Mouse (Mus musculus) liver, embryonic 14.5 days (tissue): Measurements from ENCODE around the gene Lim2. TPM values are rescaled to one million over a fixed set of nuclear protein-coding genes. Genes with fewer than 3 reads are reported as not detected.

ENCODE experiments used
- ATAC-seq: fragments of 200-750 bp; cut with Nextera tagmentation; 2 replicates; pipeline ENCODE4 v1.8.0; 2017; ENCODE audit warnings: moderate number of reproducible peaks, mild to moderate bottlenecking, moderate library complexity; ENCODE audit not compliant: insufficient read depth
- DNase-seq, 3 experiments: peaks; one replicate each; pipeline ENCODE4 v3.0.0-alpha.2; 2012 to 2013; ENCODE audit warnings: low read depth in 3 of 3, low spot score in 3 of 3
- H3K27ac ChIP-seq: fragments of 300-500 bp; sonication (generic); 2 replicates; pipeline ENCODE4 v1.5.1; 2014; ENCODE audit warnings: moderate library complexity, mild to moderate bottlenecking, control low read depth, inconsistent platforms
- H3K27me3 ChIP-seq: fragments of 300-500 bp; sonication (generic); 2 replicates; pipeline ENCODE4 v1.6.1; 2014; ENCODE audit warnings: mild to moderate bottlenecking, low read length, moderate library complexity; ENCODE audit not compliant: control insufficient read depth, insufficient read depth
- H3K36me3 ChIP-seq: fragments of 300-500 bp; sonication (generic); replicated peaks from 2 replicates; pipeline ENCODE4 v1.6.1; 2014; ENCODE audit warnings: low read depth; ENCODE audit not compliant: control insufficient read depth, insufficient read depth
- H3K4me1 ChIP-seq, 2 experiments: fragments of 200-500 bp in 1 of 2; fragments of 300-500 bp in 1 of 2; sonication (generic) in 1 of 2; replicated peaks; 2 replicates each; pipeline ENCODE4 v1.6.1; 2012 to 2014; ENCODE audit warnings: antibody characterized with exemption in 1 of 2, inconsistent platforms in 1 of 2, low read length in 1 of 2; ENCODE audit not compliant: control insufficient read depth in 2 of 2, insufficient read depth in 2 of 2
- H3K4me2 ChIP-seq: fragments of 300-500 bp; sonication (generic); 2 replicates; pipeline ENCODE4 v1.6.1; 2014; ENCODE audit warnings: low read depth, mild to moderate bottlenecking, control low read depth, moderate library complexity
- H3K4me3 ChIP-seq, 2 experiments: fragments of 200-500 bp in 1 of 2; fragments of 300-500 bp in 1 of 2; sonication (generic) in 1 of 2; 2 replicates each; pipeline ENCODE4 v1.5.1; 2012 to 2014; ENCODE audit warnings: low read depth in 2 of 2, low read length in 2 of 2, mild to moderate bottlenecking in 2 of 2, control low read depth in 1 of 2, inconsistent platforms in 1 of 2, moderate library complexity in 1 of 2; ENCODE audit not compliant: insufficient read depth in 1 of 2
- H3K9ac ChIP-seq: fragments of 300-500 bp; sonication (generic); replicated peaks from 2 replicates; pipeline ENCODE4 v1.6.1; 2014; ENCODE audit warnings: mild to moderate bottlenecking, control low read depth, moderate library complexity
- H3K9me3 ChIP-seq: fragments of 300-500 bp; sonication (generic); 2 replicates; pipeline ENCODE4 v1.6.1; 2016; ENCODE audit warnings: low read length, mixed read lengths; ENCODE audit not compliant: control insufficient read depth
- CTCF ChIP-seq: IDR thresholded peaks from 2 replicates; pipeline ENCODE4 v1.5.1; 2016; ENCODE audit warnings: antibody characterized with exemption, low read depth, control low read depth
- EP300 ChIP-seq: IDR thresholded peaks from 2 replicates; pipeline ENCODE4 v1.6.1; 2016; ENCODE audit warnings: antibody characterized with exemption, low read depth
- whole genome bisulfite sequencing: fragments of 180-500 bp; shearing (Covaris S2); extraction: QIAGEN DNeasy Blood & Tissue Kit; methylation state at CpG from one replicate; pipeline ENCODE4 v1.1.7; 2014; ENCODE audit not compliant: insufficient replicate concordance; 5-methylcytosine and 5-hydroxymethylcytosine counted together
- microRNA-seq: library from miRNA; unstranded; fragments of <30 nt; microRNA quantifications from one replicate; pipeline ENCODE4, GENCODE M21; 2016
- polyA plus RNA-seq, 2 experiments: library from polyadenylated mRNA; depleted of rRNA in 1 of 2; stranded (reverse) in 1 of 2; unstranded in 1 of 2; fragments of >200 nt; fragmentation: Nextera tagmentation in 1 of 2; extraction: Ambion mirVana in 1 of 2; gene quantifications; 2 replicates each; pipeline versions ENCODE4 v1.2.1 to v1.2.3; 2012 to 2014

Gene Lim2
- polyA plus RNA-seq, 2 experiments = 0.07 to 0.08 TPM

DNA sequence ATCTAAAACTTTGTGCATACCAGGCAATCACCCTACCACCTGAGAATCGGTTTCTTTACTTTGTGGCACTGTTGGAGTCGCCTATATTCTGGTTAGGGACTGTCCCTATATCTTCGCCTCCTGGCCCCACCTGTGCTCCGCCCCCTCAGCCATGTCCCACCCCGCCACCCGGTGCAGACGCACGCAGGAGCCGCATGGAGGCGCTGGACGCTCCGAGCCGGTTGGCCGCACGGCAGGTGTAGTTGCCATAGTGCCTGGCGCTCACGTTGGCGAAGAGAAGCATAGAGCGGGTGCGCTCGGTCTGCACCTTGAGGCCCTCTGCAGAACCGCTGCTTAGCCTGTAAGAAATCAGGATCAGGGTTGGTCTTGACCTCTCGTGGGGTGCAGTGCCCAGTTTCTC, 48.2 kb downstream of the Lim2 start:
- DNase-seq = no peak

DNA sequence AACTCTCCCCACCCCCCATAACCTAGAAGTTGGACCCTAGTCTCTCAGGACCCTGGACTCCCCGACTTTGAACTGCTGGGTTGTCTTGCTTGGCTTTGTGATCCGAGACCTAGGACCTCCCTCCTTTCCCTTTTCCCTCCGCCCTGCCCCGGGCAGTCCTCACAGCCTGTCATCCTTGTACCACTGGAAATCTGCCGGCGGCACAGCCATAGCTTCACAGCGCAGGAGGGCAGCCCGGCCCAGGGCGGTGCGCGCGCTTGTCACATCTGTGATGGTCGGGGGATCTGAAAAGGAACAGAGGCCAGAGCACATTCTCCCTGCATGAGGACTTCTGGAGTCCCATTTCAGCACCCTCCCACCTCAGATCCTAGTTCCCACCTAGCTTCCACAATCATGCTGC, 48.9 kb downstream of the Lim2 start:
- Histone ChIP-seq H3K9ac (no peak overlapping the region), H3K36me3 (no peaks in the 10 kb centered on the region), H3K27me3 (peaks cover 28% of the 10 kb centered on the region), H3K4me3 (no peak overlapping the region), H3K4me1 (no peaks in the 10 kb centered on the region), H3K27ac (no peak overlapping the region), H3K4me2 (no peak overlapping the region), H3K9me3 (no peaks in the 10 kb centered on the region)
- ATAC-seq (no peak), DNase-seq (no peak)
- TF ChIP-seq CTCF (no peak), EP300 (no peak)
- WGBS = 6% methylated on average over 13 of the region's 13 CpGs

More for the DNA sequence above, 48.2 kb downstream of the Lim2 start:
- 6% methylated on average over 23 of the region's 23 CpGs for WGBS
- H3K27me3 ChIP-seq = peaks cover 28% of the 10 kb centered on the region
- H3K36me3 ChIP-seq = no peaks in the 10 kb centered on the region
- H3K9ac ChIP-seq = no peak overlapping the region
- no peak overlapping the region for H3K4me2 ChIP-seq
- ATAC-seq = no peak
- no peaks in the 10 kb centered on the region for H3K4me1 ChIP-seq
- no peak overlapping the region for H3K4me3 ChIP-seq
- TF ChIP-seq EP300 = no peak
- 0 out of 2 replicates have a peak, but pooled peaks have one; percentile 34 for TF ChIP-seq CTCF
- no peaks in the 10 kb centered on the region for H3K9me3 ChIP-seq
- no peak overlapping the region for H3K27ac ChIP-seq

DNA sequence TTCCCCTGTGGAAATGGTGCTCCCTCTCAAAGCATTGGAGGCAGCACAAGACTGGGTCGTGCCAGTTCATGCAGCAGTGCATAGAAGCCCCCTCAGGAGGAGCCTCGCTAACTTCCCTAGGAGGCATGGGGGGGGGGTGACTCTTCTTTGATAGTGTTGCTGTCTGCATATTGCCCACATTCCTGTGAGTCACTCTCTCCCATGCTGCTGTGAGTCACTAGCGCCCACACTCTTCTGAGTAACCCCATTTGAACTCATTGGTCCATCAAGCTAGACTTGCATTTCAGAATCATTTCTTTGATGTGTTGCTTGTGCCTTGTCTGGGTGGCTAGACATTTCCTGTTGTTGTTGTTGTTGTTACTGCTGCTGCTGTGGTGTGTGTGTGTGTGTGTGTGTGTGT, 53.7 kb downstream of the Lim2 start:
- no peaks in the 10 kb centered on the region for H3K36me3 ChIP-seq
- H3K9me3 ChIP-seq = no peaks in the 10 kb centered on the region
- 33% methylated on average over 3 of the region's 3 CpGs for WGBS
- ATAC-seq (no peak), DNase-seq (no peak)
- no peak overlapping the region for H3K4me3 ChIP-seq
- peaks cover 15% of the 10 kb centered on the region for H3K27me3 ChIP-seq
- no peak overlapping the region for H3K9ac ChIP-seq
- H3K4me1 ChIP-seq = no peaks in the 10 kb centered on the region
- H3K4me2 ChIP-seq = no peak overlapping the region
- TF ChIP-seq EP300 = no peak
- TF ChIP-seq CTCF = no peak
- no peak overlapping the region for H3K27ac ChIP-seq

DNA sequence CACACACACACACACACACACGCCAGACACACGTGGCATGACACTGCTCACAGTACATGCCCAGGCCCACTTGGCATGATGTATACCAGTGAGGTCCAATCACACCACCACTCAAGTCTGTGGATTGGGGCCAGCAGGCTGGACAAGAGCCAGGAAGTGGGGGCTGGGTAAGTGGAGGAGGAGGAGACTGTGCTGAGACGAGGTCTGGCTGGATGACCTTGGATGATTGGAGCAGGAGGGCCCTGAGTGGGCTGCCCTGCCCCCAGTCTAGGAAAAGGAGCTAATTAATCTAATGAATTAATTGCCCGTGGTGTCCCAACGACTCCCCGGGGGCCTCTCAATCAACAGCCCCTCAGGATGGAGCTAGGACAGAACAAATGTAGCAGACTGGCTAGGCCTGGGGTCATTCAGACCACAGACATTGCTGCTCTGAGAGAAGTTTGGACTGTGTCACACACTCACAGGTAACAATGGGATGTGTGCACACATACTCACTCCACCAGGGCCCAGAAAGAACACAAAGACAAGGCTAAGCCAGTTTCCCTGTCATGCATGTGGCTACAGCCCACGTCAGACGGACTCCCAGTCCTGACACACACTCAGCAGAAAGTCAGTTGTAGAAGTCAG, 54.7 kb downstream of the Lim2 start:
- Histone ChIP-seq H3K4me1 (no peaks in the 10 kb centered on the region), H3K9me3 (no peaks in the 10 kb centered on the region), H3K4me2 (no peak overlapping the region), H3K27me3 (peaks cover 5% of the 10 kb centered on the region), H3K27ac (no peak overlapping the region), H3K4me3 (no peak overlapping the region), H3K36me3 (no peaks in the 10 kb centered on the region), H3K9ac (no peak overlapping the region)
- TF ChIP-seq CTCF (no peak), EP300 (no peak)
- WGBS = 46% methylated on average over 8 of the region's 8 CpGs
- DNase-seq = no peak
- no peak for ATAC-seq

DNA sequence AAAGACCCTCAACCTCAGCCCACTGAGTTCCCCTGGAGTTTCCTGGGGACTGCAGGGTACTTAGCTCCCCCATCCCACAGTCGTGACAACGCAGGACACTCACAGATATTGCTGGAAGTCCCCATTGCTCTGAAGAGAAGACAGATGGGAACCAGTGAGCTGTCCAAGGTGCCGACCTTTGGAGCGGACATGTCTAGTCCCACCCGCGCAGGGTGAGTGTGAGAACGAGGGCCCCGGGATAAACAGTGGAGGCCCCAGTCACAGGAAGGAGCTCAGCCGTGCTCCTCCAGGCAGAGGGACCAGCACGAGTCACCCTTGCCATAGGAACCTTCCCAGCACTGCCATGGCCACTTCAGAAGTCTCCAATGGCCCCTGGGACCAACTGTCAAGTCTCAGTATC, 55.8 kb downstream of the Lim2 start:
- no peaks in the 10 kb centered on the region for H3K9me3 ChIP-seq
- H3K9ac ChIP-seq = no peak overlapping the region
- no peak overlapping the region for H3K27ac ChIP-seq
- no peak overlapping the region for H3K4me3 ChIP-seq
- no peak overlapping the region for H3K4me2 ChIP-seq
- H3K27me3 ChIP-seq = no peaks in the 10 kb centered on the region
- ATAC-seq = no peak
- TF ChIP-seq EP300 (no peak), CTCF (no peak)
- no peak for DNase-seq
- H3K36me3 ChIP-seq = no peaks in the 10 kb centered on the region
- 4% methylated on average over 10 of the region's 10 CpGs for WGBS
- no peaks in the 10 kb centered on the region for H3K4me1 ChIP-seq

Small RNA genes within 50 kb of the gene (microRNA-seq; reads per million reads assigned to microRNA genes)
- gene Mir7051 = 3.4 reads per million

Other genes starting within 250 kb of the Lim2 start
- gene Zfp715, start 114.4 kb upstream of the Lim2 start, polyA plus RNA-seq (2012; rRNA removed) = 2.3 and 3.9 TPM in 2 replicates
- gene Zfp715, start 114.4 kb upstream of the Lim2 start, polyA plus RNA-seq (2014; fragmentation: Nextera tagmentation; extraction: Ambion mirVana) = 5.2 and 5.4 TPM in 2 replicates
- 2.0 and 2.7 TPM in 2 replicates for gene Siglecf, start 76.3 kb upstream of the Lim2 start, polyA plus RNA-seq (2012; rRNA removed)
- 1.3 and 2.4 TPM in 2 replicates for gene Siglecf, start 76.3 kb upstream of the Lim2 start, polyA plus RNA-seq (2014; fragmentation: Nextera tagmentation; extraction: Ambion mirVana)
- 0.64 and 0.69 TPM in 2 replicates for gene Siglecg, start 19.5 kb upstream of the Lim2 start, polyA plus RNA-seq (2012; rRNA removed)
- gene Siglecg, start 19.5 kb upstream of the Lim2 start, polyA plus RNA-seq (2014; fragmentation: Nextera tagmentation; extraction: Ambion mirVana) = 0.24 and 0.38 TPM in 2 replicates
- 3.1 and 4.3 TPM in 2 replicates for gene Nkg7, start 9.4 kb downstream of the Lim2 start, polyA plus RNA-seq (2012; rRNA removed)
- gene Nkg7, start 9.4 kb downstream of the Lim2 start, polyA plus RNA-seq (2014; fragmentation: Nextera tagmentation; extraction: Ambion mirVana) = 10.2 and 13.2 TPM in 2 replicates
- gene Cldnd2, start 13.1 kb downstream of the Lim2 start, polyA plus RNA-seq (2012; rRNA removed) = not detected in 2 replicates
- gene Cldnd2, start 13.1 kb downstream of the Lim2 start, polyA plus RNA-seq (2014; fragmentation: Nextera tagmentation; extraction: Ambion mirVana) = not detected in 2 replicates
- 79.1 and 116 TPM in 2 replicates for gene Etfb, start 16.4 kb downstream of the Lim2 start, polyA plus RNA-seq (2012; rRNA removed)
- gene Etfb, start 16.4 kb downstream of the Lim2 start, polyA plus RNA-seq (2014; fragmentation: Nextera tagmentation; extraction: Ambion mirVana) = 261 and 265 TPM in 2 replicates
- 0.19 and 0.26 TPM in 2 replicates for gene Gm45233, start 16.5 kb downstream of the Lim2 start, polyA plus RNA-seq (2012; rRNA removed)
- not detected in 2 replicates for gene Gm45233, start 16.5 kb downstream of the Lim2 start, polyA plus RNA-seq (2014; fragmentation: Nextera tagmentation; extraction: Ambion mirVana)
- gene Vsig10l, start 35.5 kb downstream of the Lim2 start, polyA plus RNA-seq (2012; rRNA removed) = 0.48 and 0.77 TPM in 2 replicates
- gene Vsig10l, start 35.5 kb downstream of the Lim2 start, polyA plus RNA-seq (2014; fragmentation: Nextera tagmentation; extraction: Ambion mirVana) = 0.27 and 0.52 TPM in 2 replicates
- 0.07 and 0.12 TPM in 2 replicates for gene Iglon5, start 62.4 kb downstream of the Lim2 start, polyA plus RNA-seq (2012; rRNA removed)
- not detected in 2 replicates for gene Iglon5, start 62.4 kb downstream of the Lim2 start, polyA plus RNA-seq (2014; fragmentation: Nextera tagmentation; extraction: Ambion mirVana)
- not detected in 2 replicates for gene 4931406B18Rik, start 78.3 kb downstream of the Lim2 start, polyA plus RNA-seq (2012; rRNA removed)
- not detected in 2 replicates for gene 4931406B18Rik, start 78.3 kb downstream of the Lim2 start, polyA plus RNA-seq (2014; fragmentation: Nextera tagmentation; extraction: Ambion mirVana)
- 0.95 and 1.4 TPM in 2 replicates for gene Cd33, start 116.8 kb downstream of the Lim2 start, polyA plus RNA-seq (2012; rRNA removed)
- 1.5 and 1.9 TPM in 2 replicates for gene Cd33, start 116.8 kb downstream of the Lim2 start, polyA plus RNA-seq (2014; fragmentation: Nextera tagmentation; extraction: Ambion mirVana)
- 0.18 and 0.33 TPM in 2 replicates for gene Zfp658, start 134.6 kb downstream of the Lim2 start, polyA plus RNA-seq (2012; rRNA removed)
- gene Zfp658, start 134.6 kb downstream of the Lim2 start, polyA plus RNA-seq (2014; fragmentation: Nextera tagmentation; extraction: Ambion mirVana) = 0.15 and 0.25 TPM in 2 replicates
- 0.56 and 0.87 TPM in 2 replicates for gene Zfp719, start 151.9 kb downstream of the Lim2 start, polyA plus RNA-seq (2012; rRNA removed)
- gene Zfp719, start 151.9 kb downstream of the Lim2 start, polyA plus RNA-seq (2014; fragmentation: Nextera tagmentation; extraction: Ambion mirVana) = 1.6 and 1.7 TPM in 2 replicates
- 0.07 TPM in 1 of 2 replicates, not detected in the other for gene Zfp819, start 179.5 kb downstream of the Lim2 start, polyA plus RNA-seq (2012; rRNA removed)
- gene Zfp819, start 179.5 kb downstream of the Lim2 start, polyA plus RNA-seq (2014; fragmentation: Nextera tagmentation; extraction: Ambion mirVana) = not detected in 2 replicates
- not detected in 2 replicates for gene Ceacam18, start 207.0 kb downstream of the Lim2 start, polyA plus RNA-seq (2012; rRNA removed)
- 0.08 TPM in 1 of 2 replicates, not detected in the other for gene Ceacam18, start 207.0 kb downstream of the Lim2 start, polyA plus RNA-seq (2014; fragmentation: Nextera tagmentation; extraction: Ambion mirVana)
- gene Siglece, start 232.5 kb downstream of the Lim2 start, polyA plus RNA-seq (2012; rRNA removed) = 1.5 and 1.6 TPM in 2 replicates
- gene Siglece, start 232.5 kb downstream of the Lim2 start, polyA plus RNA-seq (2014; fragmentation: Nextera tagmentation; extraction: Ambion mirVana) = 1.1 and 2.0 TPM in 2 replicates
- 3.1 and 3.2 TPM in 2 replicates for gene Ctu1, start 244.3 kb downstream of the Lim2 start, polyA plus RNA-seq (2012; rRNA removed)
- 2.2 TPM in 2 replicates for gene Ctu1, start 244.3 kb downstream of the Lim2 start, polyA plus RNA-seq (2014; fragmentation: Nextera tagmentation; extraction: Ambion mirVana)